Mouse (Mus musculus) myocyte (in vitro differentiated cells): ENCODE results near the gene Pdlim7. TPM values are rescaled to one million over a fixed set of nuclear protein-coding genes. Genes with fewer than 3 reads are reported as not detected.
A peak's percentile ranks its signal among the peaks of the same experiment; 100 is the strongest.

Experiments used
- H3K27me3 ChIP-seq: one replicate; pipeline ENCODE4 v1.6.1; 2011; ENCODE audit not compliant: control insufficient read depth, insufficient read depth, insufficient read length
- H3K36me3 ChIP-seq: one replicate; pipeline ENCODE4 v1.6.1; 2011; ENCODE audit not compliant: control insufficient read depth, insufficient read depth
- H3K4me2 ChIP-seq: one replicate; pipeline ENCODE4 v1.6.1; 2011; ENCODE audit warnings: low read depth, control low read depth
- H3K4me3 ChIP-seq: one replicate; pipeline ENCODE4 v1.5.1; 2011; ENCODE audit warnings: mild to moderate bottlenecking, control low read depth, moderate library complexity
- H3K79me2 ChIP-seq: one replicate; pipeline ENCODE4 v1.6.1; 2011; ENCODE audit not compliant: control insufficient read depth, insufficient read depth
- H3ac ChIP-seq: one replicate; pipeline ENCODE4 v1.6.1; 2011; ENCODE audit not compliant: control insufficient read depth, insufficient read length
- CEBPB ChIP-seq: IDR thresholded peaks from 2 replicates; pipeline ENCODE4 v1.6.1; 2011; ENCODE audit warnings: mild to moderate bottlenecking, moderate library complexity; ENCODE audit not compliant: poor library complexity, insufficient read depth, severe bottlenecking
- E2F4 ChIP-seq: IDR thresholded peaks from one replicate; pipeline ENCODE4 v1.6.1; 2011; ENCODE audit warnings: mild to moderate bottlenecking, control low read depth, moderate library complexity; ENCODE audit not compliant: insufficient read depth
- MAX ChIP-seq: IDR thresholded peaks from one replicate; pipeline ENCODE4 v1.6.1; 2011; ENCODE audit warnings: low read depth, mild to moderate bottlenecking, control low read depth
- MYOD1 ChIP-seq, 3 experiments: IDR thresholded peaks; one replicate each; pipeline ENCODE4 v1.6.1; 2011; ENCODE audit warnings: control low read depth in 2 of 3, low read depth in 2 of 3, mild to moderate bottlenecking in 2 of 3, moderate library complexity in 1 of 3; ENCODE audit not compliant: insufficient read length in 2 of 3, control insufficient read depth in 1 of 3
- MYOG ChIP-seq, 3 experiments: IDR thresholded peaks; one replicate each; pipeline ENCODE4 v1.6.1; 2011; ENCODE audit warnings: control low read depth in 2 of 3, low read depth in 2 of 3, mild to moderate bottlenecking in 2 of 3; ENCODE audit not compliant: insufficient read length in 2 of 3, control insufficient read depth in 1 of 3, insufficient read depth in 1 of 3
- POLR2A ChIP-seq: IDR thresholded peaks from one replicate; pipeline ENCODE4 v1.6.1; 2011; ENCODE audit warnings: low read depth, mild to moderate bottlenecking, control low read depth, moderate library complexity; ENCODE audit not compliant: insufficient read length
- POLR2AphosphoS2 ChIP-seq: IDR thresholded peaks from one replicate; pipeline ENCODE4 v1.6.1; 2011; ENCODE audit warnings: low read depth, control low read depth; ENCODE audit not compliant: insufficient read length
- REST ChIP-seq: IDR thresholded peaks from one replicate; pipeline ENCODE4 v1.6.1; 2011; ENCODE audit warnings: mild to moderate bottlenecking, control low read depth, moderate library complexity; ENCODE audit not compliant: insufficient read depth, insufficient read length
- SRF ChIP-seq: IDR thresholded peaks from one replicate; pipeline ENCODE4 v1.6.1; 2011; ENCODE audit warnings: low read depth; ENCODE audit not compliant: control insufficient read depth, insufficient read length
- TCF12 ChIP-seq: IDR thresholded peaks from one replicate; pipeline ENCODE4 v1.6.1; 2011; ENCODE audit warnings: mild to moderate bottlenecking, control low read depth; ENCODE audit not compliant: poor library complexity, insufficient read depth, severe bottlenecking
- TCF3 ChIP-seq: IDR thresholded peaks from one replicate; pipeline ENCODE4 v1.6.1; 2011; ENCODE audit warnings: low read depth, control low read depth; ENCODE audit not compliant: insufficient read length
- USF1 ChIP-seq: IDR thresholded peaks from one replicate; pipeline ENCODE4 v1.6.1; 2011; ENCODE audit warnings: low read depth, mild to moderate bottlenecking, control low read depth, moderate library complexity
- polyA plus RNA-seq: library from polyadenylated mRNA; unstranded; fragments of >200 nt; fragmentation: generic; extraction: Trizol; gene quantifications from one replicate; pipeline ENCODE4 v1.2.1, GENCODE M21; 2012; ENCODE audit warnings: missing spikeins

Gene Pdlim7
- polyA plus RNA-seq, 1 experiment, result 553 TPM

GRCm38 (mm10) chr13:55522730-55523129, 9.3 kb upstream of the Pdlim7 start:
- no peaks in the 10 kb centered on the region for H3K36me3 ChIP-seq
- no peak overlapping the region for H3K4me2 ChIP-seq
- H3K79me2 ChIP-seq, result no peaks in the 10 kb centered on the region
- no peaks in the 10 kb centered on the region for H3K27me3 ChIP-seq
- H3ac ChIP-seq, result no peak overlapping the region
- TF ChIP-seq CEBPB (no peak), POLR2AphosphoS2 (no peak), MYOG (IDR thresholded peaks at IDR 0.05; ENCODE audit: control insufficient read depth in 1 of 3, insufficient read depth in 1 of 3, insufficient read length in 2 of 3, low read depth in 2 of 3) (no peak), MYOD1 (IDR thresholded peaks at IDR 0.05; ENCODE audit: control insufficient read depth in 1 of 3, insufficient read length in 2 of 3, low read depth in 2 of 3) (no peak), POLR2A (no peak), SRF (no peak), MAX (no peak)
- H3K4me3 ChIP-seq, result no peak overlapping the region

DNA sequence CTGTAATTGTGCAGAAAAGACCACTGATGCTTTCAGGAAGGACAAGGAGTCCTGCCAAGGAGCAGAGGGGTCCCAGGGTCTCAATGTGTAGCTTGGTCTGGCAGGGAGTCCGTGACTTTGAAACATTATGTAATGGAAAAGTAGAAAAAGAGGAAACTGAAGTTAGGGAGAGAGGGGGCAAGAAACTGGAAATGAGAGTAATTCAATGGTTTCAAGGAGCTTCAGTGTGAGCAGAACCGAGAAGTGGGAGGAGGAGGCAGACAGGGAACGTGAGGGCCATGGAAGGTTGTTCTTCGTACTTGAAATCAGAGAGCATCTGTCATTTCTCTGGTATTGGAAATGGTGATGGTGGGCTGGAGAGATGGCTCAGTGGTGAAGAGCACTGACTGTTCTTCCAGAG, 6.1 kb upstream of the Pdlim7 start:
- Histone ChIP-seq H3K27me3 (no peaks in the 10 kb centered on the region), H3K79me2 (no peaks in the 10 kb centered on the region), H3K36me3 (no peaks in the 10 kb centered on the region), H3ac (no peak overlapping the region), H3K4me2 (no peak overlapping the region), H3K4me3 (no peak overlapping the region)
- TF ChIP-seq MYOD1 (IDR thresholded peaks at IDR 0.05; ENCODE audit: control insufficient read depth in 1 of 3, insufficient read length in 2 of 3, low read depth in 2 of 3), result no peak
- no peak for TF ChIP-seq TCF3
- TF ChIP-seq SRF, result no peak
- no peak for TF ChIP-seq MAX
- TF ChIP-seq POLR2AphosphoS2, result no peak
- no peak for TF ChIP-seq TCF12
- no peak for TF ChIP-seq CEBPB
- no peak for TF ChIP-seq MYOG (IDR thresholded peaks at IDR 0.05; ENCODE audit: control insufficient read depth in 1 of 3, insufficient read depth in 1 of 3, insufficient read length in 2 of 3, low read depth in 2 of 3)
- TF ChIP-seq E2F4, result no peak
- no peak for TF ChIP-seq POLR2A
- TF ChIP-seq REST, result no peak
- no peak for TF ChIP-seq USF1

- no peak overlapping the region for H3K4me2 ChIP-seq
Measured at GRCm38 (mm10) chr13:55516955-55517354, 3.5 kb upstream of the Pdlim7 start.

DNA sequence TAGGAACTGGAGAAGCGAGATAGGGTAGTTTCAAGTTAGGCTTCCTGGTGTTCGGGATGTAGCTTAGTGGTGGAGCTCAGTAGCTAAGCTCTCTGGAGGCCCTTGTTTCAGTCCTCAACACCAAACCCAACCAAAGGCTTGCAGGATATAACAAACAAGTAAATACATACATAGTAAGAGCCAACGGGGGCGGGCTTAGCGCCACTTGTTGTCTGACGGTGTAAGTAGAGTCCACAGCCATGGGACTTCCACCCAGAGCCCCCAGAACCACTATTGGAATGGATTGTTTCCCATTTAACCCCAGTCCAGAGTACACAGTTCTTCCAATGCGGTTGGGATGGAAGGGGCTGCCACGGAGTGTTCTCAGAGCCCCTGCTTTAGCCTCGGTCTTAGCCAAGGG, 352 bp upstream of the Pdlim7 start:
- Histone ChIP-seq H3K27me3 (no peaks in the 10 kb centered on the region), H3K4me2 (peak overlapping the region; percentile 56), H3ac (peak overlapping the region; percentile 77), H3K79me2 (peaks cover 31% of the 10 kb centered on the region), H3K36me3 (peaks cover 8% of the 10 kb centered on the region), H3K4me3 (peak overlapping the region; percentile 82)
- no peak for TF ChIP-seq POLR2AphosphoS2
- no peak for TF ChIP-seq MAX
- no peak for TF ChIP-seq USF1
- TF ChIP-seq MYOD1 (IDR thresholded peaks at IDR 0.05; ENCODE audit: control insufficient read depth in 1 of 3, insufficient read length in 2 of 3, low read depth in 2 of 3), result no peak
- TF ChIP-seq CEBPB, result no peak
- no peak for TF ChIP-seq REST
- no peak for TF ChIP-seq TCF3

More at GRCm38 (mm10) chr13:55516955-55517354, 3.5 kb upstream of the Pdlim7 start:
- Histone ChIP-seq H3K79me2 (peaks cover 10% of the 10 kb centered on the region), H3K36me3 (no peaks in the 10 kb centered on the region), H3ac (no peak overlapping the region), H3K27me3 (no peaks in the 10 kb centered on the region), H3K4me3 (no peak overlapping the region)
- no peak for TF ChIP-seq SRF
- TF ChIP-seq MYOG (IDR thresholded peaks at IDR 0.05; ENCODE audit: control insufficient read depth in 1 of 3, insufficient read depth in 1 of 3, insufficient read length in 2 of 3, low read depth in 2 of 3), result no peak
- TF ChIP-seq CEBPB, result no peak
- TF ChIP-seq E2F4, result no peak
- no peak for TF ChIP-seq USF1
- TF ChIP-seq TCF3, result no peak
- TF ChIP-seq REST, result no peak
- TF ChIP-seq POLR2AphosphoS2, result no peak
- TF ChIP-seq TCF12, result no peak
- TF ChIP-seq MAX, result no peak
- TF ChIP-seq MYOD1 (IDR thresholded peaks at IDR 0.05; ENCODE audit: control insufficient read depth in 1 of 3, insufficient read length in 2 of 3, low read depth in 2 of 3), result no peak
- no peak for TF ChIP-seq POLR2A

- peak overlapping the region; percentile 99 for H3K4me2 ChIP-seq
- H3K36me3 ChIP-seq, result peaks cover 18% of the 10 kb centered on the region
- peaks cover 44% of the 10 kb centered on the region for H3K79me2 ChIP-seq
- peak overlapping the region; percentile 82 for H3K4me3 ChIP-seq
- H3K27me3 ChIP-seq, result no peaks in the 10 kb centered on the region
- H3ac ChIP-seq, result peak overlapping the region; percentile 77
- TF ChIP-seq SRF (peak; percentile 95), POLR2AphosphoS2 (peak; percentile 40), REST (no peak), MYOD1 (IDR thresholded peaks at IDR 0.05; ENCODE audit: control insufficient read depth in 1 of 3, insufficient read length in 2 of 3, low read depth in 2 of 3) (no peak), TCF3 (no peak), MAX (no peak), TCF12 (no peak)
Measured at GRCm38 (mm10) chr13:55512379-55513031, 971 bp downstream of the Pdlim7 start.
